In genomic region chr2:168260900-168261299, GRCm38 (mm10) we compare ENCODE assay signal across 19 mouse cellular contexts. TPM values are rescaled to one million over a fixed set of nuclear protein-coding genes. Genes with fewer than 3 reads are reported as not detected.
DNase-seq lines count a peak whose midpoint lies in the region; TF ChIP-seq lines count a peak whose summit lies in the region.
"Had no signal": no experiment of that assay in that cellular context is flagged by ENCODE, and none has a peak within 500 bp of the region (broad histone marks: within the 10 kb centered on the region; RNA-seq: fewer than 3 reads in every experiment).

No protein-coding gene starts in this region.

- H3K36me3 ChIP-seq in heart, embryonic 10.5 days: no peaks in the 10 kb centered on the region
- H3K36me3 ChIP-seq: limb, embryonic 12.5 days; stomach, embryonic 15.5 days had no signal

- H3K9me3 ChIP-seq in heart, embryonic 10.5 days: no peaks in the 10 kb centered on the region
- H3K9me3 ChIP-seq: forebrain, embryonic 13.5 days; limb, embryonic 12.5 days; stomach, embryonic 15.5 days had no signal

- H3K4me1 ChIP-seq in heart, embryonic 10.5 days: peaks cover 4% of the 10 kb centered on the region; the same call in 1 of the 2 replicates
- H3K4me1 ChIP-seq: forebrain, embryonic 13.5 days; limb, embryonic 12.5 days; stomach, embryonic 15.5 days had no signal

- no peak for TF ChIP-seq CTCF in layer of hippocampus, adult 2 months (conservative IDR thresholded peaks at IDR 0.05)

- no peak overlapping the region for H3K4me3 ChIP-seq in layer of hippocampus, adult 2 months
- no peak overlapping the region for H3K4me3 ChIP-seq in heart, embryonic 10.5 days
- H3K4me3 ChIP-seq: forebrain, embryonic 13.5 days; limb, embryonic 12.5 days; stomach, embryonic 15.5 days had no signal

- peaks cover 92% of the 10 kb centered on the region for H3K27me3 ChIP-seq in heart, embryonic 10.5 days (ENCODE audit: insufficient read depth, poor library complexity, severe bottlenecking)
- H3K27me3 ChIP-seq: forebrain, embryonic 13.5 days had no signal

- peak overlapping the region; percentile 76 for H3K27ac ChIP-seq in layer of hippocampus, adult 2 months
- H3K27ac ChIP-seq in heart, embryonic 10.5 days: no peak overlapping the region
- H3K27ac ChIP-seq: forebrain, embryonic 13.5 days; limb, embryonic 12.5 days; liver, embryonic 14.5 days; stomach, embryonic 15.5 days had no signal

- DNase-seq in right cerebral cortex, adult 18-20 months: peak; percentile 80
- DNase-seq in right cerebral cortex, postnatal 4 days: no peak
- peak; percentile 64 to 71 for DNase-seq in layer of hippocampus, adult 2 months (ENCODE audit: low spot score in 2 of 2)
- DNase-seq in left cerebral cortex, adult 9 months (ENCODE audit: low spot score in 2 of 2): peak; percentile 49 to 77
- DNase-seq in right cerebral cortex, postnatal 36 days (ENCODE audit: low spot score in 2 of 2): peak; percentile 76 to 81
- DNase-seq in cerebellum, adult 18-20 months: no peak
- no peak for DNase-seq in heart, embryonic 10.5 days (ENCODE audit: low spot score)
- no peak for DNase-seq in embryo, embryonic 9.5 days (ENCODE audit: extremely low spot score)
- DNase-seq: adrenal gland, postnatal 36 days; cerebellum, adult 9-10 months; heart, adult 11 months; heart, postnatal 4 days; kidney, adult 8-10 months; kidney, postnatal 36 days; thymus, postnatal 36 days had no signal

- 87% methylated on average over 10 of the region's 10 CpGs for WGBS in heart, embryonic 10.5 days

RNA-seq across cellular contexts. Expression of gene Kcng1, which starts 20.6 kb away (rescaled TPM):
- total RNA-seq in layer of hippocampus, adult 2 months (2021): 10 to 100 TPM; 37.9 to 39.8 TPM
- 2.6 and 4.2 TPM in 2 replicates for polyA plus RNA-seq in heart, embryonic 10.5 days (2016; fragmentation: Nextera tagmentation; extraction: Ambion mirVana)
- total RNA-seq: adrenal gland, postnatal 36 days had no signal

RNA-seq across cellular contexts. Expression of gene Mocs3, which starts 30.5 kb away (rescaled TPM):
- 10 to 100 TPM; 20.7 to 20.9 TPM for total RNA-seq in layer of hippocampus, adult 2 months (2021)
- 5.3 and 7.3 TPM in 2 replicates for polyA plus RNA-seq in heart, embryonic 10.5 days (2016; fragmentation: Nextera tagmentation; extraction: Ambion mirVana)

RNA-seq across cellular contexts. Expression of gene Dpm1, which starts 30.5 kb away (rescaled TPM):
- total RNA-seq in layer of hippocampus, adult 2 months (2021): 10 to 100 TPM; 56.9 to 69.9 TPM
- 79.5 and 84.1 TPM in 2 replicates for polyA plus RNA-seq in heart, embryonic 10.5 days (2016; fragmentation: Nextera tagmentation; extraction: Ambion mirVana)

RNA-seq across cellular contexts. Expression of gene Gm20716, which starts 30.7 kb away (rescaled TPM):
- 10 to 100 TPM; 29.4 to 34.4 TPM for total RNA-seq in layer of hippocampus, adult 2 months (2021)
- 12.5 and 16.6 TPM in 2 replicates for polyA plus RNA-seq in heart, embryonic 10.5 days (2016; fragmentation: Nextera tagmentation; extraction: Ambion mirVana)

RNA-seq across cellular contexts. Expression of gene Adnp, which starts 54.0 kb away (rescaled TPM):
- total RNA-seq in layer of hippocampus, adult 2 months (2021): 10 to 100 TPM; 90.5 to 96.3 TPM
- polyA plus RNA-seq in heart, embryonic 10.5 days (2016; fragmentation: Nextera tagmentation; extraction: Ambion mirVana): 2.2 and 2.5 TPM in 2 replicates

Comparison
In these comparisons a context has a peak if more than half of its experiments do, and no peak if none do; other contexts are left out.
1. DNase-seq: peak in right cerebral cortex, adult 18-20 months (single experiment), layer of hippocampus, adult 2 months (2 of 2), left cerebral cortex, adult 9 months (2 of 2) and right cerebral cortex, postnatal 36 days (2 of 2); none in right cerebral cortex, postnatal 4 days (single experiment), cerebellum, adult 18-20 months (0 of 2), heart, embryonic 10.5 days (single experiment) and embryo, embryonic 9.5 days (single experiment).